Mouse (Mus musculus): Measurements from ENCODE around the gene Ythdc1.

GRCm38 (mm10) chr5:86871877-86872276, 67.9 kb downstream of the Ythdc1 start:
- TF ChIP-seq CTCF (IDR thresholded peaks at IDR 0.05; ENCODE audit: control insufficient read depth, insufficient read depth, insufficient read length) (no peak), MYOG (IDR thresholded peaks at IDR 0.05; ENCODE audit: control insufficient read depth, extremely low read depth, insufficient read length) (no peak), MYOD1 (IDR thresholded peaks at IDR 0.05; ENCODE audit: control insufficient read depth, insufficient read length, low read depth) (no peak), CEBPB (IDR thresholded peaks at IDR 0.05; ENCODE audit: low read depth) (no peak), USF1 (IDR thresholded peaks at IDR 0.05; ENCODE audit: low read depth) (no peak), MAX (IDR thresholded peaks at IDR 0.05) (no peak)
